Mouse (Mus musculus): ENCODE data around the gene Robo2. TPM values are rescaled to one million over a fixed set of nuclear protein-coding genes. Genes with fewer than 3 reads are reported as not detected.

Gene Robo2
- polyA plus RNA-seq, 1 experiment from 2014 or later, result 68.5 TPM

DNA sequence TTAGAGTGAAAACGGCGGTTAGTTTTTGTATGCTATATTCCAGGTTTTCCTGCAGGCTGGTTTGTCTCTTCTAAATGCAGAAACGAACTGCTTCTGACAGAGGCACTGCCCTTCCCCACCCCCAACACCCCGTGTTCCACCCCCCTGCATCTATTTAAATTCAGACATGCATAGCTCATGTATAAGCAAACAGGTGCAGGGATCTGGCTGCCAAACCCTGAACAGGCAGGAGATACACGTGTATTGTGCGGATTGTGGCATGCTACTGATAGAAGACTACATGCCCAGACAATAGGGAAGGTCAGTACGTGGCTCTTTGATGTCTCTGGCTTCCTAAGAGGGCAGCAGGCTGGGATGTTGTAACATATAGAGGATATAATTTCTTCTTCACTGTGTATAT lies 95.5 kb downstream of the Robo2 start:
- Histone ChIP-seq H3K4me2 (no peak overlapping the region), H3K4me3 (no peak overlapping the region), H3K36me3 (ENCODE audit: poor library complexity, severe bottlenecking) (no peaks in the 10 kb centered on the region), H3K4me1 (peaks cover 13% of the 10 kb centered on the region), H3K9me3 (replicated peaks) (no peaks in the 10 kb centered on the region), H3K27ac (no peak overlapping the region), H3K9ac (no peak overlapping the region), H3K27me3 (no peaks in the 10 kb centered on the region)
- ATAC-seq, result 0 out of 2 replicates have a peak, but pooled peaks have one; percentile 27
- 54% methylated on average over 7 of the region's 7 CpGs for WGBS

DNA sequence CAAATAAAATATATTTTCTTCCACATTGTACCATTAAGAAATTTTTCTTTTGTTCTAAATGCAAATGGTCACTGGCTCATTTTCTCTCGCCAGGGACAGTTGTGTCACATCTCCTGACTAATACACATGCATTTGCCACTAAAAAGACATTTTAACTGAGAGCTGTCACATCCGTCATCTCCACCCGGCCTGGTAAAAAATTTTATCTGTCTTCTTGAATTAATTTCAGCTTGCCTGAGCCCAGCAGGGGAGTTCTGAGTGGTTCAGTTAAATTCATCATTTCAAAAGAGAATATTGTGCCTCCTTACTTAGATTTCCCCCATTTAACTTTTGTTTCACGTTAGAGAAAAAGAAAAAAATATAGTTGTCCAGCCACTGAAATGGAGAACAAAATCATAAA lies 98.4 kb downstream of the Robo2 start:
- Histone ChIP-seq H3K36me3 (ENCODE audit: poor library complexity, severe bottlenecking) (no peaks in the 10 kb centered on the region), H3K27ac (no peak overlapping the region), H3K4me1 (peaks cover 13% of the 10 kb centered on the region), H3K4me3 (no peak overlapping the region), H3K9ac (no peak overlapping the region), H3K4me2 (no peak overlapping the region), H3K27me3 (no peaks in the 10 kb centered on the region), H3K9me3 (replicated peaks) (no peaks in the 10 kb centered on the region)
- WGBS, result 39% methylated on average over 4 of the region's 4 CpGs
- no peak for ATAC-seq

DNA sequence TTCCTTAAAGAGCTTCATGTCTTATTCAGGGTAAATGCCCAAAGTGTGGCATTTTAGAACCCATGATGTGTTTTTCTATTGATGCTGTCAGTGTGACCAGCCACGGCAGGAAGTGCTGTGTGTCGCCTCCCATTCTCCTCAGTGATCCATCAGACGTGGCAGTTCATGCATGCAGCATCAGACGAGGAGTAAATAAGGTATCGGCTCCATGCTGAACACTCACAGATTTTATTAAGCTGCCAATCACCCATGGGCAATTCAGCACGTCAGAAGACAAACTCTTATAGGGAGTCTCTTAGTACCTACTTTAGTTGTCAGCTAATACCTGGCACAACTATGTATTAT lies 104.1 kb downstream of the Robo2 start:
- Histone ChIP-seq H3K27me3 (no peaks in the 10 kb centered on the region), H3K9ac (no peak overlapping the region), H3K9me3 (replicated peaks) (no peaks in the 10 kb centered on the region), H3K36me3 (ENCODE audit: poor library complexity, severe bottlenecking) (no peaks in the 10 kb centered on the region), H3K4me3 (no peak overlapping the region), H3K4me1 (peaks cover 13% of the 10 kb centered on the region; the same call in 1 of the 2 replicates), H3K27ac (no peak overlapping the region), H3K4me2 (no peak overlapping the region)
- WGBS, result 43% methylated on average over 6 of the region's 6 CpGs
- peak; percentile 48; the same call in 1 of the 2 replicates for ATAC-seq

DNA sequence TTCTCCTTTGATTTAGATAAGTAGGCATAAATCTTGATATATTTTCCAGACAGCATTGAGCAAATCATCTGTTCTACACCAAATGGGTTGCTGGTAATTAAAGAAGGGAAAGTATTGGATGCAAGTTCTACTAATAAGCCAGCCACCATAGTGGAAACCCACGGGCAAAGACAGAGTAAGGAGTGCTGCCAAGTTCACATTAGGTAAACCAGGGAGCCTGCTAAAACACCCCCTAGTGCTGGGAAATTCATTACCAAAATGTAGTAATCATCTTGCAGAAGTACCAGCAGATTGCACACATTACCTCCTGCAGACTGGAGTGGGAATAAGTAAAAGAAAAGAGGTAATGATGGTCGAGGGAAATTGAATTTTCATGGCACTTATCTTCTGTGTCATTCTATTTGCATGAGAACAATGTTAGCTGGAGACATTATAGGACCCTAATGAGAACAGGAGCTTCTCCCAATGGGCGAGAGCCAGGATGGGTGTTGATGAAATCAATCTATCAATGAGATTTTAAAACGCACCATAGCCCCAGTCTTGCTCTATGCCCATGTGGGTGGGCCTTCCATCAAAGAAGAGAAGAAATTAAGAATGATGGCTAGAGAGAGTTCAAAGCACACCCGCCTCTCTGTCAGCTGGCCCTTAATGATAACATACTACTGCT lies 104.6 kb downstream of the Robo2 start:
- 40% methylated on average over 5 of the region's 5 CpGs for WGBS
- Histone ChIP-seq H3K27me3 (no peaks in the 10 kb centered on the region), H3K4me1 (peaks cover 12% of the 10 kb centered on the region; the same call in 1 of the 2 replicates), H3K36me3 (ENCODE audit: poor library complexity, severe bottlenecking) (no peaks in the 10 kb centered on the region), H3K9me3 (replicated peaks) (no peaks in the 10 kb centered on the region), H3K4me2 (no peak overlapping the region), H3K4me3 (no peak overlapping the region), H3K27ac (no peak overlapping the region), H3K9ac (no peak overlapping the region)
- peak; percentile 72; the same call in 1 of the 2 replicates for ATAC-seq

DNA sequence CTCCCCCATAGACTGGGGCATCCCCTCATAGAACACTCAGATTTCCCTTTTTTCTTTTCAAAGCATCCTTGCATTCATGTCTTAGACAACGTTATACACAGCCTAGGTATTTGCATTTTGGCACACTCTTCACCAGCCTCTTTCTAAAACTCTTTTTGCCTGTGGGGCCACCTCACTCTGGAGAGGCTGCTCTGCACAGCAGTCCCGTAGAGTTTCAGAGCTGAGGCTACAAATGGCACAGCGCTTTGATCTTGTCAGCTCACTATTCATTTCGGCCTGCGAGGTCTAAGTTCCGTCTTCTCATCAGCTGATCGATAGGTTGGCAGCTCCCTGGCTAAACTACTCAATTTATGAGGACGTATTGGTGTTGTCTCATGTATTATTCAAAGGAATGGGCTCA lies 123.7 kb downstream of the Robo2 start:
- Histone ChIP-seq H3K27me3 (no peaks in the 10 kb centered on the region), H3K36me3 (ENCODE audit: poor library complexity, severe bottlenecking) (no peaks in the 10 kb centered on the region), H3K4me3 (no peak overlapping the region), H3K9me3 (replicated peaks) (no peaks in the 10 kb centered on the region), H3K4me1 (peaks cover 15% of the 10 kb centered on the region; the same call in 1 of the 2 replicates), H3K9ac (no peak overlapping the region), H3K4me2 (0 out of 2 replicates have a peak overlapping the region, but pooled peaks have one; percentile 8), H3K27ac (no peak overlapping the region)
- ATAC-seq, result peak; percentile 53
- WGBS, result 41% methylated on average over 8 of the region's 8 CpGs

DNA sequence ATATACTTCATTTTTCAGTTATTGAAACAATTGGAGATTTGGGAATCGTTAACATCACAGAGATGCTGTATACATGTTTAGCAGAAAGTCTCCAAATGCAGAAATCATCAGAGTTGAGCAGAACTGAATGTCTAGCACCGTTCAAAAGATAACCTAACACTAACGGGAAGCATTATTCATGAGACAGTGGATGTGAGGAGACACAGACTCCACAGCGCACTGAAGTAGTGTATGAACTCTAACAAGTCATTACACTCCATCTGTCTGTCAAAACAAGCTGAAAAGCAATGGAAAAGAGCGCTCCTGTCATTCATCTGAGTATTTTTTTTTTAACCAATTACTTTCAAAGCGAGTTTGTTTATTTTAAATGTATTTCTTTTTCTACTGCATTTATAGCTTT lies 129.1 kb downstream of the Robo2 start:
- no peak overlapping the region for H3K4me2 ChIP-seq
- H3K27ac ChIP-seq, result no peak overlapping the region
- peak; percentile 73 for ATAC-seq
- H3K4me1 ChIP-seq, result peaks cover 10% of the 10 kb centered on the region; the same call in 1 of the 2 replicates
- H3K36me3 ChIP-seq (ENCODE audit: poor library complexity, severe bottlenecking), result no peaks in the 10 kb centered on the region
- no peak overlapping the region for H3K9ac ChIP-seq
- no peak overlapping the region for H3K4me3 ChIP-seq
- no peaks in the 10 kb centered on the region for H3K9me3 ChIP-seq (replicated peaks)
- no peaks in the 10 kb centered on the region for H3K27me3 ChIP-seq
- 51% methylated on average over 6 of the region's 6 CpGs for WGBS

DNA sequence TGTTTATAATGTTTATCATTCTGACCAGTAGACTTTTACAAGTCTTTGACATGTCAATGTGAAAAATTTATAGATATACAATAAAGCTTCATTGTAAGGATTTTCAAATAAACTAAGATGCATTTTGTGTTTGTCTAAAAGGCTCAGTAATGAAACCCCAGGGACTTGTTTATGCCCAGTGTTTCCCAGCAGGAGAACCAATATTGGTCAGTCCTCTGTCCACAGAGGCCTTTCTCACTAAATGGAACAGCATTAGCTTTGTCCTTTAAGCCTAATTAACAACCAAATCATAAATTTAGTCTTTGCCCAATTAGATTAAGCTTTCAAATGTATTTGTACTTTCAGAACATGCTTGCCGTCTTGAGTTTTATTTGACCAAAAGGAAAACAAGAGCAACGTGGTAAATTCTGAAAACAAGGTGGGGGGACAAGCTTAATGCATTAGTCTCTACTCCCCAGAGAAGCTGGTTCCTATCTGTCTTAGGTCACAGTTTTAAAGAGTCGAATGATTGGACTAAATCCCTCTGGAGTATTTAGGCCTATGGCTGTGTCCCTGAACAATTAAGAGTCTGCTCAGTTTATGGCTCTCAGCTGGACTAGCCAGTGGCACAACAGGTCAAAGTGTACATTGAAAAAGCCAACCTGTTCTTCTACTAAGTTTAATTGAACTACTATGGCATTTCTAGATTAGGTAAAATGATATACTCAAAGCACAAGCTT lies 134.6 kb downstream of the Robo2 start:
- WGBS, result 46% methylated on average over 3 of the region's 3 CpGs

DNA sequence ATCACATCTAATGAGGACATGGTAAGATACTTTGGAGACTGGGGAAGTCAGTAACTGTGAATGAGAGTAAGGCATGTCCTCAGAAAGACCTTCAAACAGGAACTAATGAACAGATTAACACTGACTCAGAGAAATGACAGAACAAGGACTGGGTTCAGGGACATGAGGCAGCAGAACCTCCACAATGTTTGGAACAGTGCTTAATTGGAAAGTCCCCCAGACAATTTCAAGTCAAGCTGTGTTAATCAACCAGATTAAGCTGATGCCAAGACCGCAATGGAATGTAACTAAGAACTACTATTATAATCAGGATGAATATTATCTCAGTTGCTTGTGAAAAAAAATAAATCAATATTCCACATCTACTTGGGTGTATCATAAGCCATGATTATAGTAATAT lies 137.0 kb downstream of the Robo2 start:
- H3K4me1 ChIP-seq, result no peaks in the 10 kb centered on the region
- ATAC-seq, result no peak
- no peaks in the 10 kb centered on the region for H3K27me3 ChIP-seq
- H3K4me2 ChIP-seq, result no peak overlapping the region
- H3K9ac ChIP-seq, result no peak overlapping the region
- 78% methylated on average over 1 of the region's 1 CpGs for WGBS
- no peak overlapping the region for H3K4me3 ChIP-seq
- H3K27ac ChIP-seq, result no peak overlapping the region
- H3K36me3 ChIP-seq (ENCODE audit: poor library complexity, severe bottlenecking), result no peaks in the 10 kb centered on the region
- no peaks in the 10 kb centered on the region for H3K9me3 ChIP-seq (replicated peaks)

More for the DNA sequence above, 134.6 kb downstream of the Robo2 start:
- Histone ChIP-seq H3K4me3 (no peak overlapping the region), H3K4me2 (no peak overlapping the region), H3K9me3 (replicated peaks) (no peaks in the 10 kb centered on the region), H3K27me3 (no peaks in the 10 kb centered on the region), H3K9ac (no peak overlapping the region), H3K27ac (no peak overlapping the region), H3K4me1 (no peaks in the 10 kb centered on the region), H3K36me3 (ENCODE audit: poor library complexity, severe bottlenecking) (no peaks in the 10 kb centered on the region)
- no peak for ATAC-seq

DNA sequence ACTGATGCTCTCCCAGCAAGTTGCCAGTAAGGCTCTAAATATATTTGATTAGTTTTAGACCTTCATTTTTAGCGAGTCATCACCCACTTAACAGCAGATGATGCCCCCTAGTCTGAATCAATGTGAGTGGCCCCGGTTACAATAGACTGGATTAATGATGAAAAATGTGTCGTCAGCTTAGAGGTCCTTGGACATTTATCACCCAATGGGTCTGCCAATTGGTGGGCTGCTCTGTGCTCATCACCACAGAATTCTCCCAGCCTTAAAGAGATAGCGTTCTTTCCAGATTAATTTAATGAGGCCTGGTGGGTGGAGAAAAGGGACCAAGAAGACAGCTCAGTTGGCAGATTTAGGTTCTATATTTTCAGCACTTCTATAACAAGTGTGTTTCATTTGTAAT lies 138.6 kb downstream of the Robo2 start:
- H3K4me1 ChIP-seq, result no peaks in the 10 kb centered on the region
- WGBS, result 63% methylated on average over 4 of the region's 4 CpGs
- no peak overlapping the region for H3K4me2 ChIP-seq
- H3K9me3 ChIP-seq (replicated peaks), result no peaks in the 10 kb centered on the region
- no peak overlapping the region for H3K27ac ChIP-seq
- H3K9ac ChIP-seq, result no peak overlapping the region
- H3K4me3 ChIP-seq, result no peak overlapping the region
- ATAC-seq, result no peak
- no peaks in the 10 kb centered on the region for H3K27me3 ChIP-seq
- no peaks in the 10 kb centered on the region for H3K36me3 ChIP-seq (ENCODE audit: poor library complexity, severe bottlenecking)

DNA sequence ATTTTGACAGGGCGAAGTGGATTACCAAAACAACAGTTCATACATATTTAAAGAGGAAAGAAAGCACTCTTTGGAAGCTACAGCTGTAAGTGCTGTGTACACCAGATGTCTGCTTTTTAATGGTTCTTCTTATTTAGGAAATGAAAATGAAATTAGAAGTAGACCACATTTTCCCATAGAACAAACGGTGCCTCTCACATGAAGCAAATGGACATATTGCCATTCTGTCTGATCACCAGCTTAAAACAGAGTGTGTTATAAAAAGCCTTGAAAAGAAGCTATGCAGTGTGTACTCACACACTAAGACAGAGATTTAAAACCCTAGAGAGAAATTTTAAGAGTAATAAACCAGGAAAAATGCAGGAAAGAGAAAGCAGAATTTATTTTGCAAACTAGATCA lies 153.4 kb downstream of the Robo2 start:
- no peak overlapping the region for H3K27ac ChIP-seq
- WGBS, result 58% methylated on average over 2 of the region's 2 CpGs
- ATAC-seq, result no peak
- no peaks in the 10 kb centered on the region for H3K27me3 ChIP-seq
- no peak overlapping the region for H3K4me2 ChIP-seq
- H3K36me3 ChIP-seq (ENCODE audit: poor library complexity, severe bottlenecking), result no peaks in the 10 kb centered on the region
- H3K4me1 ChIP-seq, result peaks cover 6% of the 10 kb centered on the region; the same call in 1 of the 2 replicates
- no peak overlapping the region for H3K4me3 ChIP-seq
- no peak overlapping the region for H3K9ac ChIP-seq
- no peaks in the 10 kb centered on the region for H3K9me3 ChIP-seq (replicated peaks)

DNA sequence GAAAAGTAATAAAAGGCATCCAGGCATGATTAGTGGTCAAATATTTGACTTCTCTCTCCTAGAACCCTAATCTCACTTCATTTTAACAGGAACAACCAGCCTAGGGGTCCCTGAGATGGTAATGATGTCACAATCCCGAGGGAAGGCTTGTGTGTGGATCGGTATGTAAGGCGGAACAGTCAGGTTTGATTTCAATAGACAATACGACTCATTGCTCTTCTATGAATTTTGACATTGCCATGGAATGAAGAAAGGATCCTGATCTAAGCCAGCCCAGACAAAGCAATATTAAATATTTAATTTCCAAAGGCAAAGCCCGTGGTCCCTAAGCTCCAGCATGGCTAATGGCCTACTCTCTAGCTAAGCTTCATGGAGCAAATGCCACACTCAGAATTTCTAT lies 167.2 kb downstream of the Robo2 start:
- 88% methylated on average over 5 of the region's 5 CpGs for whole genome bisulfite sequencing
- ATAC-seq, result no peak
- Histone ChIP-seq H3K4me1 (no peaks in the 10 kb centered on the region), H3K4me2 (no peak overlapping the region), H3K36me3 (ENCODE audit: poor library complexity, severe bottlenecking) (no peaks in the 10 kb centered on the region), H3K27ac (no peak overlapping the region), H3K9ac (no peak overlapping the region), H3K9me3 (replicated peaks) (no peaks in the 10 kb centered on the region), H3K27me3 (no peaks in the 10 kb centered on the region), H3K4me3 (no peak overlapping the region)

DNA sequence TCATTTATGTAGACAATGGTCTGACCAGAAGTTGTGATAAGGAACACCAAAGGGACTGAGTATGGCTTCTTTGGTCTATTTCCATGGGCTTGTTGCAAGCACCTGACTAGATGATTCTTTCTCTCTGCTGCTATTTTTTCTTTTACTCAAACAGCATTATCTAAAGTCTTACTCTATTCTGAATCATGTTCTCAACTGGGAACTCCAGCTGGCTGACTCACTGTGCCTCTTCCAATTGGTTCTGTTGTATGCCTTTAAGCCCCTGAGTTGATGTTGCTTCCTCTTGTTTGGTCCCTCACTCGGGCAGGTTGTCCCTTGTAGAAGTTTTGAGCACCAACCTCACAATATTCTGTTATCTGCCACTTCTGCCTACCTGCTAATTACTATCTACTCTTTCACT lies 170.1 kb downstream of the Robo2 start:
- no peak for ATAC-seq
- Histone ChIP-seq H3K4me1 (no peaks in the 10 kb centered on the region), H3K4me2 (no peak overlapping the region), H3K27ac (no peak overlapping the region), H3K9ac (no peak overlapping the region), H3K27me3 (no peaks in the 10 kb centered on the region), H3K36me3 (ENCODE audit: poor library complexity, severe bottlenecking) (no peaks in the 10 kb centered on the region), H3K4me3 (no peak overlapping the region), H3K9me3 (replicated peaks) (no peaks in the 10 kb centered on the region)
- WGBS, result 77% methylated on average over 1 of the region's 1 CpGs
